Mouse (Mus musculus): ENCODE results near the gene Lgals4. TPM values are rescaled to one million over a fixed set of nuclear protein-coding genes. Genes with fewer than 3 reads are reported as not detected.
A peak's percentile ranks its signal among the peaks of the same experiment; 100 is the strongest.
"Not testable (repeated sequence)": the region's sequence is repeated elsewhere in the genome, so short reads cannot be mapped to it uniquely, and the experiment has no call there.

Lgals4 gene
- total RNA-seq, 2 experiments from 2014 or later: 25.9 to 55.7 TPM

- peak; percentile 88 for DNase-seq
Measured at GRCm38 (mm10) chr7:28865481-28866300, 32.0 kb downstream of the Lgals4 start.

- DNase-seq: no peak
Measured at GRCm38 (mm10) chr7:28866769-28867507, 33.3 kb downstream of the Lgals4 start.

GRCm38 (mm10) chr7:28867508-28868340 lies 34.1 kb downstream of the Lgals4 start:
- DNase-seq: peak; percentile 88

GRCm38 (mm10) chr7:28870901-28871664 lies 37.4 kb downstream of the Lgals4 start:
- no peak for DNase-seq

- DNase-seq: no peak
Measured at GRCm38 (mm10) chr7:28874565-28874964, 40.9 kb downstream of the Lgals4 start.

GRCm38 (mm10) chr7:28876099-28876498 lies 42.4 kb downstream of the Lgals4 start:
- peak; percentile 49 for DNase-seq

- no peak for DNase-seq
Measured at GRCm38 (mm10) chr7:28877155-28877554, 43.5 kb downstream of the Lgals4 start.

GRCm38 (mm10) chr7:28877856-28878255 lies 44.2 kb downstream of the Lgals4 start:
- no peak for DNase-seq

- no peak for DNase-seq
Measured at GRCm38 (mm10) chr7:28879606-28880005, 46.0 kb downstream of the Lgals4 start.

- no peak for DNase-seq
Measured at GRCm38 (mm10) chr7:28880554-28880953, 46.9 kb downstream of the Lgals4 start.

GRCm38 (mm10) chr7:28881199-28881598 lies 47.5 kb downstream of the Lgals4 start, which contains the start of gene Capn12:
Capn12 (plus strand) TSS chr7:28881422.
- no peak for DNase-seq

GRCm38 (mm10) chr7:28883039-28883438 lies 49.4 kb downstream of the Lgals4 start:
- DNase-seq: no peak

GRCm38 (mm10) chr7:28883704-28884103 lies 50.0 kb downstream of the Lgals4 start:
- DNase-seq: not testable (repeated sequence)

- no peak for DNase-seq
Measured at GRCm38 (mm10) chr7:28886486-28886885, 52.8 kb downstream of the Lgals4 start.

- no peak for DNase-seq
Measured at GRCm38 (mm10) chr7:28888701-28889161, 55.1 kb downstream of the Lgals4 start.

Other genes with a start within 250 kb of the Lgals4 start
- gene Samd4b, start 235.7 kb upstream of the Lgals4 start, total RNA-seq (2021): 10 to 100 TPM; 45.5 to 49.6 TPM
- gene Pak4, start 235.7 kb upstream of the Lgals4 start, total RNA-seq (2021): 10 to 100 TPM; 19.4 to 20.4 TPM
- gene Acp7, start 202.5 kb upstream of the Lgals4 start, total RNA-seq (2021): not detected
- gene Fbxo27, start 141.0 kb upstream of the Lgals4 start, total RNA-seq (2021): 1 to 10 TPM; 1.0 to 2.0 TPM
- 1 to 10 TPM; 3.7 to 6.0 TPM for gene Fbxo17, start 117.0 kb upstream of the Lgals4 start, total RNA-seq (2021)
- 10 to 100 TPM; 63.8 to 72.4 TPM for gene Mrps12, start 92.0 kb upstream of the Lgals4 start, total RNA-seq (2021)
- gene Sars2, start 91.9 kb upstream of the Lgals4 start, total RNA-seq (2021): 10 to 100 TPM; 17.5 to 23.7 TPM
- gene Ccer2, start 77.7 kb upstream of the Lgals4 start, total RNA-seq (2021): not detected
- 10 to 100 TPM; 68.8 to 74.9 TPM for gene Sirt2, start 67.1 kb upstream of the Lgals4 start, total RNA-seq (2021)
- gene Nfkbib, start 66.3 kb upstream of the Lgals4 start, total RNA-seq (2021): 10 to 100 TPM; 25.1 to 25.3 TPM
- gene Rinl, start 44.9 kb upstream of the Lgals4 start, total RNA-seq (2021): 1 to 10 TPM; 3.7 to 4.9 TPM
- gene Hnrnpl, start 25.3 kb upstream of the Lgals4 start, total RNA-seq (2021): 100 to 1,000 TPM; 459 to 528 TPM
- 1,000 to 10,000 TPM; 1,178 to 1,235 TPM for gene Ech1, start 8.6 kb upstream of the Lgals4 start, total RNA-seq (2021)
- gene Lgals7, start 30.0 kb downstream of the Lgals4 start, total RNA-seq (2021): 1 to 10 TPM; 1.2 to 2.1 TPM
- gene Capn12, start 47.6 kb downstream of the Lgals4 start, total RNA-seq (2021): under 1 TPM; 0.15 to 0.67 TPM
- gene Actn4, start 128.5 kb downstream of the Lgals4 start, total RNA-seq (2021): 100 to 1,000 TPM; 236 to 261 TPM
- 100 to 1,000 TPM; 240 to 250 TPM for gene Eif3k, start 148.0 kb downstream of the Lgals4 start, total RNA-seq (2021)
- 1 to 10 TPM; 3.3 to 4.9 TPM for gene Map4k1, start 148.2 kb downstream of the Lgals4 start, total RNA-seq (2021)

Measured in adrenal gland, postnatal 10 days (tissue).